Mouse (Mus musculus) neural tube, embryonic 11.5 days (tissue): ENCODE measurements at regions not wholly inside any gene's neighbourhood (a gene's known extent, or its start where the extent isn't known, plus 50 kb on each side); places are given as distances from the start of the nearest gene placed in this dataset.

ENCODE experiments used
- ATAC-seq: fragments of 200-750 bp; cut with Nextera tagmentation; 2 replicates; pipeline ENCODE4 v1.8.0; 2017; ENCODE audit warnings: moderate number of reproducible peaks, mild to moderate bottlenecking, moderate TSS enrichment, moderate library complexity; ENCODE audit not compliant: insufficient read depth, low FRiP score, low TSS enrichment
- DNase-seq: peaks from one replicate; pipeline ENCODE4 v3.0.0-alpha.2; 2015; ENCODE audit warnings: low spot score
- H3K27ac ChIP-seq: fragments of 300-500 bp; sonication (generic); 2 replicates; pipeline ENCODE4 v1.5.1; 2014; ENCODE audit warnings: low read depth, mild to moderate bottlenecking, low read length
- H3K27me3 ChIP-seq: fragments of 300-500 bp; sonication (generic); 2 replicates; pipeline ENCODE4 v1.6.1; 2014; ENCODE audit warnings: mild to moderate bottlenecking, low read length, mixed read lengths; ENCODE audit not compliant: control insufficient read depth, insufficient read depth
- H3K36me3 ChIP-seq: fragments of 300-500 bp; sonication (generic); 2 replicates; pipeline ENCODE4 v1.6.1; 2014; ENCODE audit warnings: mild to moderate bottlenecking, low read length, moderate library complexity, mixed read lengths; ENCODE audit not compliant: control insufficient read depth, insufficient read depth
- H3K4me1 ChIP-seq: fragments of 300-500 bp; sonication (generic); 2 replicates; pipeline ENCODE4 v1.6.1; 2014; ENCODE audit warnings: low read length, mixed read lengths; ENCODE audit not compliant: control insufficient read depth, insufficient read depth
- H3K4me2 ChIP-seq: fragments of 300-500 bp; sonication (generic); 2 replicates; pipeline ENCODE4 v1.6.1; 2014; ENCODE audit warnings: low read depth, mild to moderate bottlenecking, moderate library complexity
- H3K4me3 ChIP-seq: fragments of 300-500 bp; sonication (generic); 2 replicates; pipeline ENCODE4 v1.5.1; 2014; ENCODE audit warnings: low read depth, low read length
- H3K9ac ChIP-seq: fragments of 300-500 bp; sonication (generic); 2 replicates; pipeline ENCODE4 v1.6.1; 2014; ENCODE audit warnings: mild to moderate bottlenecking, low read length
- H3K9me3 ChIP-seq: fragments of 300-500 bp; sonication (generic); 2 replicates; pipeline ENCODE4 v1.6.1; 2016; ENCODE audit warnings: low read length; ENCODE audit not compliant: control insufficient read depth
- WGBS: fragments of 180-500 bp; shearing (Covaris S2); extraction: QIAGEN DNeasy Blood & Tissue Kit; methylation state at CpG from one replicate; pipeline ENCODE4 v1.1.7; 2014; 5-methylcytosine and 5-hydroxymethylcytosine counted together

DNA sequence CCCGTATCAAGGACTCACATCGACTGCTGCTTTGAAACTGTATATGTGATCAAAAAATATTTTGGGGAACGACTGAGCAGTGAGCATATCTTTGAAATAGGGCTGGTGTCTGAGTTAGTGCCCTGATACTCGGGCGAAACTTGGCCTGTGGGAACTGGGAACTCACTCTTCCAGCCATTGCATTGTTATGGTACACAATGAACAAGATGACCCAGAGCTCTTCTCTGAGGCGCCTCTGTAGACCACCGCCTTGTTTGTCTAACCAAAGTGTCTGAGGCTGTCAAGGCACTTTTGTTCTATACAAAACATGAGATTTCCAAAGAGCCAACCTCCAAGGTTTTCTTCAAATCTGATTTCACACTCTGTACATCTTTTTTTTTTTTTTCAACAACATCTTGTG lies 201.5 kb downstream of the Cog6 start:
- H3K36me3 ChIP-seq: no peaks in the 10 kb centered on the region
- no peaks in the 10 kb centered on the region for H3K27me3 ChIP-seq
- WGBS: 51% methylated on average over 7 of the region's 7 CpGs
- no peak overlapping the region for H3K4me3 ChIP-seq
- no peak overlapping the region for H3K4me2 ChIP-seq
- no peaks in the 10 kb centered on the region for H3K4me1 ChIP-seq
- ATAC-seq: no peak
- no peak overlapping the region for H3K9ac ChIP-seq
- H3K9me3 ChIP-seq: no peaks in the 10 kb centered on the region
- DNase-seq: no peak
- no peak overlapping the region for H3K27ac ChIP-seq

DNA sequence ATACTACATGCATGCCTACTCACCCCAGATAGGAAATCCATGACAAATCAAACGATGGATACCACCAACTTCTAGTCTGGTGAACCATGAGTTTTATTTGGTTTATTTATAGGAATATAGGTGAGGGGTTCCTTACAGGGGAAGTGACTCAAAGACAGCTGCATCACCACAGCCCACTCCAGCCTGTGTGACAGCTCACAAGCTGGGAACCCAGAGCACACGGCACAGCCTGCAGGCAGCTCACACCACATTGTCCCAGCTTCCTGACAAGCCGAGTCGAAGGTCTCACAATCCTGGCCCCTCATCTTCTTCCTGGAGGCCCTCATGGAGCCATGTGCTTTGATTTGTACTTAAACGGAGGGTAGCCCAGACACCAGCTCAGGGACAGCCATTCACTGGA lies 214.7 kb downstream of the Cog6 start:
- Histone ChIP-seq H3K36me3 (no peaks in the 10 kb centered on the region), H3K4me3 (no peak overlapping the region), H3K4me2 (no peak overlapping the region), H3K27me3 (no peaks in the 10 kb centered on the region), H3K27ac (no peak overlapping the region), H3K4me1 (no peaks in the 10 kb centered on the region), H3K9ac (no peak overlapping the region), H3K9me3 (no peaks in the 10 kb centered on the region)
- 80% methylated on average over 5 of the region's 5 CpGs for WGBS
- no peak for DNase-seq
- ATAC-seq: no peak

DNA sequence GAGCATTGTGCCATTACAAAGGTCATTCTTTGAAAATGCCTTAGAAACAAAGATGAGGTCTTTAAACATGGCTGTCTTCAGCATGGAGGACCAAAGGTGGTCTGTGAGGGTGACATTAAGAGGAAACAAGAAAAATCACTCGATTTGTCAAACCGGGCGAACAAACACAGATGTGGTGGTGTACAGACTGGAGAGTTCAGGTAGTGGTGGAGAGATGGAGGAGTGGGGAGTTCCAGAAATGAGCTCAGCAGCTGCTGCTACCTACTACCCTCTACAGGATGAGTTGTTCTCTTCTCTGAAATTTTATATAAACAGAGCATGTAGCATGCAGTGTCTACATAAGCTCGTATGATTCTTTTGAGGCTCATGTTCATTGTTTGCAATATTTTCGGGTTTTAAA lies 215.6 kb downstream of the Cog6 start:
- H3K27me3 ChIP-seq: no peaks in the 10 kb centered on the region
- ATAC-seq: no peak

GRCm38 (mm10) chr3:52800673-52801072 lies 216.4 kb downstream of the Cog6 start:
- no peaks in the 10 kb centered on the region for H3K4me1 ChIP-seq
- H3K27ac ChIP-seq: no peak overlapping the region
- H3K36me3 ChIP-seq: no peaks in the 10 kb centered on the region
- DNase-seq (no peak), ATAC-seq (no peak)
- no peak overlapping the region for H3K9ac ChIP-seq
- no peaks in the 10 kb centered on the region for H3K27me3 ChIP-seq
- H3K4me3 ChIP-seq: no peak overlapping the region
- WGBS: 79% methylated on average over 3 of the region's 3 CpGs
- no peaks in the 10 kb centered on the region for H3K9me3 ChIP-seq
- H3K4me2 ChIP-seq: no peak overlapping the region

More for the DNA sequence above, 215.6 kb downstream of the Cog6 start:
- H3K4me2 ChIP-seq: no peak overlapping the region
- H3K27ac ChIP-seq: no peak overlapping the region
- H3K4me3 ChIP-seq: no peak overlapping the region
- H3K36me3 ChIP-seq: no peaks in the 10 kb centered on the region
- no peaks in the 10 kb centered on the region for H3K4me1 ChIP-seq
- H3K9ac ChIP-seq: no peak overlapping the region
- no peak for DNase-seq
- H3K9me3 ChIP-seq: no peaks in the 10 kb centered on the region
- 94% methylated on average over 5 of the region's 5 CpGs for WGBS

DNA sequence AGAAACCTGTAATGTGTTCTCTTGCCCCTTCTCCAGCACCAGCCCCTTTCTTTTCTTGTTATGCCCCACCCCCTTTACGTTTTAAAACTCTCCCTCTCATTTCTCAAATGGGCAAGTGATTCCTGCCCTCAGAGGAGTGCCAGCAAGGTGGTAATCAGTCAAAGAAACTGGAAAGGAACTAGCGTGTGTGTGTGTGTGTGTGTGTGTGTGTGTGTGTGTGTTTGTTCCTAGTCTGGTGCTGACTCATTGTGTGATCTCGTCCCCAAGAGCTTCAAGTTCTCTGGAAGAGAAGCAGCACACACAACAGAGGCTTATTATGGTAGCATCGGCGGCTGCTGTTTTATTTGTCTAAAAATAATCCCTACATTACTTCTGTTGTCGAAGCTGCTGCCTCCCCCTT lies 219.2 kb downstream of the Cog6 start:
- Histone ChIP-seq H3K36me3 (no peaks in the 10 kb centered on the region), H3K9me3 (no peaks in the 10 kb centered on the region), H3K4me2 (no peak overlapping the region), H3K9ac (no peak overlapping the region), H3K27me3 (no peaks in the 10 kb centered on the region), H3K4me3 (no peak overlapping the region), H3K27ac (no peak overlapping the region), H3K4me1 (no peaks in the 10 kb centered on the region)
- ATAC-seq (no peak), DNase-seq (no peak)
- WGBS: 57% methylated on average over 6 of the region's 6 CpGs

DNA sequence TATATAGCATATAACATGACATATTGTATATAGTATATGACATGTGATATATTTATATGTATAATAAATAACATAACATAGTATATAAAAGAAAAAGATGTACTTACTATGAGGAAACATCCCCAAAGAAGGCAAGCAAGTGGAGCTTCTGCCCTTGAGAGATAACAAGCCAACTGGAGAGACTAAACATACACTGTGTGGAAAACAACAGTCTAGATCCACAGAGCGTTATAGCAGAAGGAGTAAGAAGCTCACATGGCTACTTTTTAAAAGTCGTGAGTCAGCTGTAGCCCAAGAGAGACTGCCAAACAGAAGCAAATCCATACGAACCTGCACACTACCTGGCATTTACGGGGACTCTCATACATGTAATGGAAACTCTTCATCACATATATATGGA lies 219.9 kb downstream of the Cog6 start:
- no peaks in the 10 kb centered on the region for H3K9me3 ChIP-seq
- H3K27me3 ChIP-seq: no peaks in the 10 kb centered on the region
- ATAC-seq: no peak
- WGBS: 90% methylated on average over 4 of the region's 4 CpGs
- no peaks in the 10 kb centered on the region for H3K36me3 ChIP-seq
- H3K4me1 ChIP-seq: no peaks in the 10 kb centered on the region
- no peak overlapping the region for H3K27ac ChIP-seq
- no peak overlapping the region for H3K4me2 ChIP-seq
- no peak for DNase-seq
- no peak overlapping the region for H3K9ac ChIP-seq
- no peak overlapping the region for H3K4me3 ChIP-seq

GRCm38 (mm10) chr3:52794218-52794617 lies 222.8 kb downstream of the Cog6 start:
- no peaks in the 10 kb centered on the region for H3K36me3 ChIP-seq
- H3K4me2 ChIP-seq: no peak overlapping the region
- 78% methylated on average over 3 of the region's 3 CpGs for WGBS
- DNase-seq: no peak
- H3K27ac ChIP-seq: no peak overlapping the region
- no peak for ATAC-seq
- H3K4me1 ChIP-seq: no peaks in the 10 kb centered on the region
- no peak overlapping the region for H3K9ac ChIP-seq
- H3K27me3 ChIP-seq: no peaks in the 10 kb centered on the region
- H3K4me3 ChIP-seq: no peak overlapping the region
- H3K9me3 ChIP-seq: no peaks in the 10 kb centered on the region

DNA sequence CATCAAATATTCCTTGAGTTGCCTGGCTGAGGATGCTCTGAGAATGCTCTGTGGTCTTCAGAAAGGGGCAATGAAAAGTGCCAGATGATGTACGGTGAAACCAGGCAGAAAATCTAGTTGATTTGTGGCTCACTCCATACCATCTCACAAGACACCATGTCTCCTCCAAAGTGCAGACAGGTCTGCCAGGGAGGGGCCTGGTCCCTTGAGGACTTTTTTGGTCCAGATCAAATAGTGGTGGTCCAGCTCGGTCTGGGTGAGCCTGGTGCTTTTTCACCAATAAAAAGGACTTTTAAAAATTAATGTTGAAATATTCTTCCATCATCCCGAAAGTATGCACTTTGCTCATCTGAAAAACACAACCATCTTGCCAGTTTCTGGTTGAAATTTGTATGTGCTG lies 224.2 kb downstream of the Cog6 start:
- ATAC-seq: no peak
- Histone ChIP-seq H3K4me1 (no peaks in the 10 kb centered on the region), H3K4me3 (no peak overlapping the region), H3K36me3 (no peaks in the 10 kb centered on the region), H3K27me3 (no peaks in the 10 kb centered on the region), H3K9me3 (no peaks in the 10 kb centered on the region), H3K27ac (no peak overlapping the region), H3K9ac (no peak overlapping the region), H3K4me2 (no peak overlapping the region)
- WGBS: 85% methylated on average over 3 of the region's 3 CpGs
- no peak for DNase-seq

DNA sequence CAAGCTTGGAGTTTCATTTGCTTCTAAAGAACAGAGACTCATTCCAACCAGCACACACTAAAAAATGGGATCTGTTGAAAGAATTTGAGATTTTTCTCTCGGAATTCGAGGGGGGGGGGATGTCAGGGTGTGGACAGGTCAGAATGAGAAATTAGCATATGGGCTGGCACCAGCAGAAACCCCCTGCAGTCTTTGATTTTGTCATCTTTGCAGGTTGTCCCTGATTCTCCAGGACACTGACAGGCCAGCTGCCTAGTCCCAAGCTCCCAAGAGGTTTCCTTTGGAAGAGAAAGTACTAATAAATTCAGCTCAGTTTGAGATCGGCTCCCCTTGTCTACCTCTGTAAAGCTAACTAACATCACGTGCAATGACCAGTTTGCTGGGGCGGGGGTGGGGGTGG lies 224.9 kb downstream of the Cog6 start:
- H3K27me3 ChIP-seq: no peaks in the 10 kb centered on the region
- no peak overlapping the region for H3K9ac ChIP-seq
- DNase-seq: no peak
- no peak overlapping the region for H3K4me3 ChIP-seq
- 56% methylated on average over 5 of the region's 5 CpGs for WGBS
- ATAC-seq: no peak
- H3K4me1 ChIP-seq: no peaks in the 10 kb centered on the region
- H3K9me3 ChIP-seq: no peaks in the 10 kb centered on the region
- H3K27ac ChIP-seq: no peak overlapping the region
- H3K4me2 ChIP-seq: no peak overlapping the region
- H3K36me3 ChIP-seq: no peaks in the 10 kb centered on the region
